Mouse (Mus musculus) heart, embryonic 13.5 days (tissue): ENCODE results near the gene Irgq. TPM values are rescaled to one million over a fixed set of nuclear protein-coding genes. Genes with fewer than 3 reads are reported as not detected.

ENCODE experiments used
- ATAC-seq: fragments of 200-750 bp; cut with Nextera tagmentation; 2 replicates; pipeline ENCODE4 v1.8.0; 2017; ENCODE audit warnings: moderate TSS enrichment; ENCODE audit not compliant: insufficient number of reproducible peaks, low FRiP score, low TSS enrichment; ENCODE audit errors: extremely low read depth
- H3K27ac ChIP-seq: fragments of 300-500 bp; sonication (generic); replicated peaks from 2 replicates; pipeline ENCODE4 v1.5.1; 2015; ENCODE audit warnings: moderate library complexity, mild to moderate bottlenecking, inconsistent platforms
- H3K27me3 ChIP-seq: fragments of 300-500 bp; sonication (generic); replicated peaks from 2 replicates; pipeline ENCODE4 v1.6.1; 2015; ENCODE audit warnings: mild to moderate bottlenecking, inconsistent platforms
- H3K36me3 ChIP-seq: fragments of 300-500 bp; sonication (generic); 2 replicates; pipeline ENCODE4 v1.6.1; 2015; ENCODE audit warnings: mild to moderate bottlenecking, inconsistent platforms
- H3K4me1 ChIP-seq: fragments of 300-500 bp; sonication (generic); 2 replicates; pipeline ENCODE4 v1.6.1; 2015; ENCODE audit warnings: inconsistent platforms
- H3K4me2 ChIP-seq: fragments of 300-500 bp; sonication (generic); 2 replicates; pipeline ENCODE4 v1.6.1; 2015; ENCODE audit warnings: inconsistent platforms, mild to moderate bottlenecking, moderate library complexity
- H3K4me3 ChIP-seq: fragments of 300-500 bp; sonication (generic); 2 replicates; pipeline ENCODE4 v1.5.1; 2015; ENCODE audit warnings: moderate library complexity, mild to moderate bottlenecking, inconsistent platforms
- H3K9ac ChIP-seq: fragments of 300-500 bp; sonication (generic); 2 replicates; pipeline ENCODE4 v1.6.1; 2015; ENCODE audit warnings: inconsistent platforms, mild to moderate bottlenecking, moderate library complexity
- H3K9me3 ChIP-seq: fragments of 300-500 bp; sonication (generic); 2 replicates; pipeline ENCODE4 v1.6.1; 2016; ENCODE audit warnings: inconsistent platforms
- WGBS: fragments of 180-500 bp; shearing (Covaris S2); methylation state at CpG from one replicate; pipeline ENCODE4 v1.1.7; 2015; ENCODE audit warnings: mixed read lengths; 5-methylcytosine and 5-hydroxymethylcytosine counted together
- polyA plus RNA-seq: library from polyadenylated mRNA; unstranded; fragments of >200 nt; fragmentation: Nextera tagmentation; extraction: Ambion mirVana; gene quantifications from 2 replicates; pipeline ENCODE4 v1.2.1, GENCODE M21; 2015

Gene Irgq
- polyA plus RNA-seq, 1 experiment from 2014 or later: 4.6 TPM

GRCm38 (mm10) chr7:24572455-24572854 is 42.0 kb downstream of the Irgq start:
- 61% methylated on average over 5 of the region's 5 CpGs for WGBS
- Histone ChIP-seq H3K27ac (no peak overlapping the region), H3K4me1 (no peaks in the 10 kb centered on the region), H3K27me3 (no peaks in the 10 kb centered on the region), H3K4me2 (no peak overlapping the region), H3K36me3 (peaks cover 60% of the 10 kb centered on the region), H3K9me3 (no peaks in the 10 kb centered on the region), H3K4me3 (no peak overlapping the region), H3K9ac (no peak overlapping the region)
- no peak for ATAC-seq

GRCm38 (mm10) chr7:24574224-24574796 is 43.8 kb downstream of the Irgq start:
- Histone ChIP-seq H3K4me3 (no peak overlapping the region), H3K9me3 (no peaks in the 10 kb centered on the region), H3K27ac (no peak overlapping the region), H3K4me1 (no peaks in the 10 kb centered on the region), H3K27me3 (no peaks in the 10 kb centered on the region), H3K36me3 (peaks cover 42% of the 10 kb centered on the region), H3K9ac (no peak overlapping the region), H3K4me2 (no peak overlapping the region)
- WGBS: 51% methylated on average over 12 of the region's 12 CpGs
- ATAC-seq: no peak

GRCm38 (mm10) chr7:24577811-24578210 is 47.3 kb downstream of the Irgq start:
- Histone ChIP-seq H3K9ac (no peak overlapping the region), H3K27ac (no peak overlapping the region), H3K4me3 (no peak overlapping the region), H3K36me3 (peaks cover 6% of the 10 kb centered on the region), H3K4me1 (no peaks in the 10 kb centered on the region), H3K27me3 (no peaks in the 10 kb centered on the region), H3K9me3 (no peaks in the 10 kb centered on the region), H3K4me2 (no peak overlapping the region)
- 88% methylated on average over 10 of the region's 10 CpGs for WGBS
- no peak for ATAC-seq

GRCm38 (mm10) chr7:24584876-24585275 is 54.4 kb downstream of the Irgq start:
- H3K27ac ChIP-seq: no peak overlapping the region
- no peaks in the 10 kb centered on the region for H3K9me3 ChIP-seq
- no peak for ATAC-seq
- peaks cover 11% of the 10 kb centered on the region for H3K4me1 ChIP-seq
- H3K4me3 ChIP-seq: no peak overlapping the region
- H3K9ac ChIP-seq: no peak overlapping the region
- H3K4me2 ChIP-seq: no peak overlapping the region
- 78% methylated on average over 6 of the region's 6 CpGs for WGBS
- H3K27me3 ChIP-seq: peaks cover 43% of the 10 kb centered on the region
- H3K36me3 ChIP-seq: no peaks in the 10 kb centered on the region

GRCm38 (mm10) chr7:24585995-24586394 is 55.5 kb downstream of the Irgq start:
- Histone ChIP-seq H3K27ac (no peak overlapping the region), H3K9me3 (no peaks in the 10 kb centered on the region), H3K4me2 (no peak overlapping the region), H3K4me3 (no peak overlapping the region), H3K36me3 (no peaks in the 10 kb centered on the region), H3K9ac (no peak overlapping the region), H3K4me1 (peaks cover 11% of the 10 kb centered on the region), H3K27me3 (peaks cover 43% of the 10 kb centered on the region)
- 30% methylated on average over 16 of the region's 16 CpGs for WGBS
- no peak for ATAC-seq

- Histone ChIP-seq H3K27ac (no peak overlapping the region), H3K9ac (peak overlapping the region; percentile 76; the same call in 1 of the 2 replicates), H3K4me2 (peak overlapping the region; percentile 74), H3K4me1 (peaks cover 11% of the 10 kb centered on the region), H3K9me3 (no peaks in the 10 kb centered on the region), H3K36me3 (no peaks in the 10 kb centered on the region), H3K4me3 (peak overlapping the region; percentile 54), H3K27me3 (peaks cover 43% of the 10 kb centered on the region)
- ATAC-seq: no peak
- 13% methylated on average over 8 of the region's 8 CpGs for WGBS
Observed at GRCm38 (mm10) chr7:24586828-24587227, 56.3 kb downstream of the Irgq start.

- Histone ChIP-seq H3K27ac (no peak within 1 kb of the TSS), H3K36me3 (no peaks in the 10 kb centered on the region), H3K27me3 (peaks cover 43% of the 10 kb centered on the region), H3K4me2 (peak within 1 kb of the TSS; percentile 74), H3K4me3 (peak within 1 kb of the TSS; percentile 54), H3K4me1 (peaks cover 11% of the 10 kb centered on the region), H3K9me3 (no peaks in the 10 kb centered on the region), H3K9ac (peak within 1 kb of the TSS; percentile 76)
- 6% methylated on average over 30 of the region's 30 CpGs for WGBS
- ATAC-seq: no peak
Observed at GRCm38 (mm10) chr7:24587330-24588105, 57.0 kb downstream of the Irgq start, which contains the start of the genes Ethe1 and Zfp575. Ethe1 (plus strand) TSS chr7:24587543. Zfp575 (minus strand) TSS chr7:24587641.

Other genes with a start within 250 kb of the Irgq start
- gene Zfp61, start 229.5 kb upstream of the Irgq start, polyA plus RNA-seq: 14.5 and 18.7 TPM in 2 replicates
- 4.5 and 4.6 TPM in 2 replicates for gene Zfp94, start 214.0 kb upstream of the Irgq start, polyA plus RNA-seq
- not detected in 2 replicates for gene Tescl, start 196.8 kb upstream of the Irgq start, polyA plus RNA-seq
- gene Lypd5, start 181.5 kb upstream of the Irgq start, polyA plus RNA-seq: not detected in 2 replicates
- 2.9 and 5.3 TPM in 2 replicates for gene Kcnn4, start 160.4 kb upstream of the Irgq start, polyA plus RNA-seq
- 18.1 and 19.3 TPM in 2 replicates for gene Smg9, start 131.1 kb upstream of the Irgq start, polyA plus RNA-seq
- not detected in 2 replicates for gene Irgc1, start 78.4 kb upstream of the Irgq start, polyA plus RNA-seq
- 8.3 and 9.8 TPM in 2 replicates for gene Plaur, start 68.2 kb upstream of the Irgq start, polyA plus RNA-seq
- gene Cadm4, start 48.7 kb upstream of the Irgq start, polyA plus RNA-seq: 0.60 and 0.80 TPM in 2 replicates
- 32.9 and 36.7 TPM in 2 replicates for gene Zfp428, start 23.7 kb upstream of the Irgq start, polyA plus RNA-seq
- gene AC161166.1, start 18.2 kb upstream of the Irgq start, polyA plus RNA-seq: 0.17 and 0.18 TPM in 2 replicates
- gene Pinlyp, start 15.4 kb downstream of the Irgq start, polyA plus RNA-seq: not detected in 2 replicates
- gene Xrcc1, start 15.6 kb downstream of the Irgq start, polyA plus RNA-seq: 72.9 and 77.8 TPM in 2 replicates
- gene Ethe1, start 56.9 kb downstream of the Irgq start, polyA plus RNA-seq: 19.3 and 23.9 TPM in 2 replicates
- gene Zfp575, start 57.0 kb downstream of the Irgq start, polyA plus RNA-seq: 0.78 and 0.88 TPM in 2 replicates
- gene Phldb3, start 80.1 kb downstream of the Irgq start, polyA plus RNA-seq: 0.05 TPM in 1 of 2 replicates, not detected in the other
- gene Lypd3, start 105.9 kb downstream of the Irgq start, polyA plus RNA-seq: 0.09 and 0.20 TPM in 2 replicates
- gene Tex101, start 146.0 kb downstream of the Irgq start, polyA plus RNA-seq: not detected in 2 replicates
- gene BC049730, start 178.6 kb downstream of the Irgq start, polyA plus RNA-seq: not detected in 2 replicates
- gene Gm4763, start 196.2 kb downstream of the Irgq start, polyA plus RNA-seq: not detected in 2 replicates
- gene Cd177, start 229.6 kb downstream of the Irgq start, polyA plus RNA-seq: 0.16 TPM in 1 of 2 replicates, not detected in the other
- gene Ceacam10, start 246.5 kb downstream of the Irgq start, polyA plus RNA-seq: not detected in 2 replicates